Mouse (Mus musculus) thymus, postnatal 25 days (tissue): ENCODE measurements around the gene Olfr639.
"Not testable (repeated sequence)": the region's sequence is repeated elsewhere in the genome, so short reads cannot be mapped to it uniquely, and the experiment has no call there.

ENCODE experiments used
- DNase-seq: peaks from one replicate; pipeline ENCODE4 v3.0.0; 2022

Olfr639 gene

DNA sequence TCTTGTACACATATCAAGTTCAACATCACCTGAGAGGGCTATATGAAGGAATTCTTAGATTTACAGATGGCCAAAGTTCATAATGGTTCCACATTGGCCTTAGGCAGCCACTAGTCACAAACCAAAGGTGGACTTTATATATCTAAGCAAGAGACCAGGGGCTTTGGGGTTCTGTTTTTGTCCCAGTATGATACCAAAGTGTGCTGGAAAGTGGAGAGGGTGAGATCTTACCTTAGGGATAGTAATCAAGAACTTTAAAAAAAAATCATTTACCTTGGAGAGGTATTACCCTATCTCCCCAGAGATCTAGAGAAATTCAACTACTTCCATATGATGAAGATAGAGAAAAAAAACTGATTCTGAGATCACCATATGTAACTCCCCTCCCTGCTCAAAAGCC lies at the start of gene Olfr639:
TSS of gene Olfr639 (minus strand) at position 101 of the 400 bp plus-strand sequence.
- DNase-seq: no peak

DNA sequence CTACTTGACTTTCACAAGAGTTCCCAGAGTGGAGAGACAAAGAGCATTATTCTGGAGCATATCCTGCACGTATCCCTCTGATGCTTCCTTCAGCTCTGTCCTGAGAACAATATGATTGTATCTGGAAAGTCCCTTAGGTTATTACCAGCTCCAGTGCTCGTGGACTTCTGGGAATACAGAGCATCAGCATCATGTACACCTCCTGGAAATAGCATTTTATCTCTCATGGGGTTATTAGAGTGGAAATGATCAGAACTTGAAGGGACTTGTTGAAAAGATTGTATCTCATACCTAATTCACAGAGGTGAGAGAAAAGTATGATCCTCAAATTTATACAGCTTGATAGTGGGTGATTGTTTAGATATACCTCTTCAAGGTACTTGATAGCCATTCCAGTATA lies 44.2 kb upstream of the Olfr639 start, which contains the start of gene 4930516K23Rik:
TSS of gene 4930516K23Rik (minus strand) at position 101 of the 400 bp plus-strand sequence.
- DNase-seq: no peak

GRCm38 (mm10) chr7:104059215-104059614 lies 42.1 kb upstream of the Olfr639 start:
- DNase-seq: no peak

DNA sequence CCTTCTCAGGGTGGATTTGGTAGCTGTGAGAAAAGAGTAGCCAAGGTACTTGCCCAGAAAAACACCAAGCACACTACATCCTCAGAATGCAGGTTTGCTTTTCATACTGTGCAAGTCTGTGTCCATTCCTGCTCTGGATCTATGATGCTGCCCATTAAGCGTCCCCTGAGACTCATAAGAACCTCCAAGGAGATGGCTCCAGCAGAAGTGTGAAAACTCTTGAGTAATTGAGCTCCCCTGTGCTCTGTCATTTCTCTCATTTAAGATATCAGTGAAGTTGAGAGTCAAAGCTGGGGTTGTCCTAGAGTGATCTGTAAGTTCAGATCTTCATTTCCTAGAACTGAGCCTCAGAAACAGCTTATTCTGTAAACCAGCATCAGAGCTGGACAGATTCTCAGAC lies 35.5 kb upstream of the Olfr639 start, which contains the start of gene Olfr642:
TSS of gene Olfr642 (minus strand) at position 101 of the 400 bp plus-strand sequence.
- no peak for DNase-seq

GRCm38 (mm10) chr7:104050745-104051144 lies 33.6 kb upstream of the Olfr639 start:
- no peak for DNase-seq

- DNase-seq: no peak
These were observed 18.0 kb upstream of the Olfr639 start, which contains the start of gene Olfr641 for GRCm38 (mm10) chr7:104035145-104035544. Gene Olfr641 (plus strand): TSS chr7:104035445.

DNA sequence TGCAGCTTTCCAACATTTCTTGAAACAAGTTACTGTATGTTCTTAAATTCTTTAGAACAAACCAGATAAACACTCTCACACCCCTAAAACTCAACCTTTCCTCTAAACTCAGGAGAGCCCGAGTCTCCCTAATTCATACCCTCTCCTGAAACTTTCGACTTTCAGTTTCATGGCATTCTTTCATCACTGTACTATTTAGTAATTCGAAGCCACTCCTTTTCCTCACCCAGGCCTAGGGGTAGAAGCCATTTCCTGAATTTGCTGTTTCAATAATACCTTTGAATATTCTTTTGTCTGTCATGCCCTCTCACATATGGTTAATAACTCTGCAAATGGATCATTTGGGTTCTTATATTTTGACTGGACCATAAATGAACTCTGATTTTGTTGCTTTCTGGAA lies 9.9 kb upstream of the Olfr639 start:
- DNase-seq: no peak

GRCm38 (mm10) chr7:104025473-104025872 lies 8.4 kb upstream of the Olfr639 start, which contains the start of gene Olfr640:
Gene Olfr640 (minus strand): TSS chr7:104025573.
- no peak for DNase-seq

DNA sequence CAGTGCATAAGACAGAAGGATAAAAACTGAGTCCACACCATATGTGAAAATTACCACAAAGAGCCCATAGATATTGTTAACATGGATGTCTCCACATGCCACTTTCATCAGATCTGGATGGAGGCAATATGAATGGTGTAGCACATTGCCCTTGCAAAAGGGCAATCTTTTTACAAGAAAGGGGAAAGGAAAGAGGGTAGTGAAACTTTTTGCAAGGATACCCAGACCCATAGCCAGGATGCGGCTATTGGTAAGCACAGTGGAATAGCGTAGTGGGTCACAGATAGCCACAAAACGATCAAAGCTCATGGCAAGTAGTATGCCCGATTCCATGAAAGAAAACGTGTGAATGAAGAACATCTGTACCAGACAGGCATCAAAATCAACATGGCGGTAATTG lies 4.5 kb upstream of the Olfr639 start:
- DNase-seq: no peak

DNA sequence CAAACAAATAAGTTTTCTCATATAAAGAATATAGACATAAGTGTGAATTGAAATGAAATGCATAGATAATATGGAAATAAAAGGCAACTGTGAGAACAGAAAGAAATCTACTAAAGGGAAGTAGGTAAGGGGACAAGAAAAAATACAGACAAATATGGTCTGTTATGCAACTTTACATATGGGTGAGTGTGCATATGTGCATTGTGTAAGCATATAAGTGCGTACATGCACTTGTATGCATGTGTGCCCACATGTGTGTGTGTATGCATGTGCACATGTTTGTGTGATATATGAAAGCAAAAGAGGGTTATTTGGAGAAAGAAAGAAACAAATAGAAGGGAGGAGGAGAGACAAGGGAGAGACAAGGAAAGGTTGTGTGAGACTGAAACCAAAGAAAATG lies 1.9 kb upstream of the Olfr639 start:
- no peak for DNase-seq

- DNase-seq: no peak
These were observed 18.0 kb downstream of the Olfr639 start for GRCm38 (mm10) chr7:103999124-103999523.

GRCm38 (mm10) chr7:103998446-103998845 lies 18.7 kb downstream of the Olfr639 start, which contains the start of gene Olfr638:
Gene Olfr638 (plus strand): TSS chr7:103998746.
- DNase-seq: no peak

- DNase-seq: no peak
These were observed 45.3 kb downstream of the Olfr639 start for GRCm38 (mm10) chr7:103971782-103972181.

- no peak for DNase-seq
These were observed 46.3 kb downstream of the Olfr639 start, which contains the start of gene Olfr635 for GRCm38 (mm10) chr7:103970852-103971251. Gene Olfr635 (plus strand): TSS chr7:103971152.

GRCm38 (mm10) chr7:103966873-103967272 lies 50.2 kb downstream of the Olfr639 start:
- not testable (repeated sequence) for DNase-seq
